In genomic region chr10:40638276-40638675, GRCm38 (mm10) we compare ENCODE assay signal across 8 mouse cellular contexts. TPM values are rescaled to one million over a fixed set of nuclear protein-coding genes. Genes with fewer than 3 reads are reported as not detected.
A peak's percentile ranks its signal among the peaks of the same experiment; 100 is the strongest.
DNase-seq lines count a peak whose midpoint lies in the region; ATAC-seq lines count a peak whose summit lies in the region.
"Had no signal": no experiment of that assay in that cellular context is flagged by ENCODE, and none has a peak within 500 bp of the region (broad histone marks: within the 10 kb centered on the region; RNA-seq: fewer than 3 reads in every experiment).

No protein-coding gene starts in this region.

- no peaks in the 10 kb centered on the region for H3K27me3 ChIP-seq in forebrain, embryonic 14.5 days (replicated peaks; ENCODE audit: control insufficient read depth, insufficient read depth, low read length)
- H3K27me3 ChIP-seq: hindbrain, embryonic 15.5 days had no signal

- ATAC-seq in forebrain, embryonic 14.5 days, result peak; percentile 54; the same call in 1 of the 2 replicates

- H3K27ac ChIP-seq in forebrain, embryonic 14.5 days (ENCODE audit: low read depth, low read length), result no peak overlapping the region; the same call in 1 of the 2 replicates

- H3K4me3 ChIP-seq in forebrain, embryonic 14.5 days (ENCODE audit: low read depth, low read length), result no peak overlapping the region
- H3K4me3 ChIP-seq: hindbrain, embryonic 15.5 days had no signal

- H3K4me2 ChIP-seq in forebrain, embryonic 14.5 days (ENCODE audit: low read length), result no peak overlapping the region
- H3K4me2 ChIP-seq: hindbrain, embryonic 15.5 days had no signal

- H3K9ac ChIP-seq in forebrain, embryonic 14.5 days (ENCODE audit: low read length), result 0 out of 2 replicates have a peak overlapping the region, but pooled peaks have one; percentile 3
- H3K9ac ChIP-seq: hindbrain, embryonic 15.5 days had no signal

- DNase-seq in right cerebral cortex, adult 18-20 months, result peak; percentile 91
- no peak for DNase-seq in right cerebral cortex, postnatal 4 days
- DNase-seq in forebrain, embryonic 14.5 days (ENCODE audit: low spot score), result no peak
- DNase-seq in layer of hippocampus, postnatal 14 days (ENCODE audit: low spot score in 2 of 2), result peak; percentile 78
- peak; percentile 32 for DNase-seq in retina, embryonic 14.5 days (ENCODE audit: low spot score)
- no peak for DNase-seq in adrenal gland, postnatal 10 days
- no peak for DNase-seq in adrenal gland, postnatal 14 days

- H3K9me3 ChIP-seq in forebrain, embryonic 14.5 days (replicated peaks; ENCODE audit: control insufficient read depth, low read length), result no peaks in the 10 kb centered on the region
- H3K9me3 ChIP-seq: hindbrain, embryonic 15.5 days had no signal

- 36% methylated on average over 7 of the region's 7 CpGs for WGBS in forebrain, embryonic 14.5 days

- no peaks in the 10 kb centered on the region for H3K36me3 ChIP-seq in forebrain, embryonic 14.5 days (ENCODE audit: control insufficient read depth, insufficient read depth, low read length)
- H3K36me3 ChIP-seq: hindbrain, embryonic 15.5 days had no signal

- H3K4me1 ChIP-seq in forebrain, embryonic 14.5 days (ENCODE audit: control insufficient read depth, insufficient read depth, low read length), result peaks cover 7% of the 10 kb centered on the region

RNA-seq across cellular contexts. Expression of gene Ddo, which starts 8.5 kb away (rescaled TPM):
- 0.75 and 0.79 TPM in 2 replicates for polyA plus RNA-seq in forebrain, embryonic 14.5 days (2014; fragmentation: Nextera tagmentation; extraction: Ambion mirVana)
- total RNA-seq in layer of hippocampus, postnatal 14 days (2021), result 10 to 100 TPM in 1 of 2 experiments, 1 to 10 TPM in 1; 9.5 to 11.1 TPM
- total RNA-seq in adrenal gland, postnatal 10 days (2021), result 10 to 100 TPM; 25.3 to 36.5 TPM
- total RNA-seq in adrenal gland, postnatal 14 days (2021), result 22.3 and 25.9 TPM in 2 replicates

RNA-seq across cellular contexts. Expression of gene Mettl24, which starts 44.8 kb away (rescaled TPM):
- polyA plus RNA-seq in forebrain, embryonic 14.5 days (2014; fragmentation: Nextera tagmentation; extraction: Ambion mirVana), result 0.23 and 0.29 TPM in 2 replicates
- 1 to 10 TPM; 1.2 to 1.9 TPM for total RNA-seq in layer of hippocampus, postnatal 14 days (2021)
- total RNA-seq in adrenal gland, postnatal 10 days (2021), result 1 to 10 TPM; 5.7 to 7.2 TPM
- total RNA-seq in adrenal gland, postnatal 14 days (2021), result 6.5 and 6.6 TPM in 2 replicates

Comparison
In these comparisons a context has a peak if more than half of its experiments do, and no peak if none do; other contexts are left out.
1. DNase-seq: peak in right cerebral cortex, adult 18-20 months (single experiment), layer of hippocampus, postnatal 14 days (2 of 2) and retina, embryonic 14.5 days (single experiment); none in right cerebral cortex, postnatal 4 days (single experiment), forebrain, embryonic 14.5 days (single experiment), adrenal gland, postnatal 10 days (single experiment) and adrenal gland, postnatal 14 days (single experiment).